Mouse (Mus musculus): ENCODE results near the gene Srsx. TPM values are rescaled to one million over a fixed set of nuclear protein-coding genes. Genes with fewer than 3 reads are reported as not detected.
"Not testable (repeated sequence)": the region's sequence is repeated elsewhere in the genome, so short reads cannot be mapped to it uniquely, and the experiment has no call there.

Gene Srsx
- polyA plus RNA-seq (2015; fragmentation: Nextera tagmentation; extraction: Ambion mirVana): not detected in 2 replicates

DNA sequence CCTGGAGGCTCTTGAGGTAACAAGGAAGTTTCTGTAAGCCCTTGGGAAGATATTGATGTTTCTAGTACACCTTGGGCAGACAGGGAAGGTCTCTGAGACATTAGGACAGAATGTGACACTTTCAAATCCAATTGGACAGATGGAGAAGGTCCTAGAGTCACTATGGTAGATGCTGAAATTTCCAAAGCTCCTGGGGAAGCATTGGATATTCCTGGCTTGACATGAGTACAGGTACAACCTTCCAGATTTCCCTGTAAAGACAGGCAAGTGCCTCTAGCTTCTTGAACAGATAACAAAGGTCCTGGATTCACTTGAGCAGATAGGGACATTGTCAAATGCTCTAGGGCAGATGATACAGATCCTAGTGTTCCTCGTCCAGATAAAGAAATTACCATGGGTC, at the start of gene Srsx:
Gene Srsx (minus strand): TSS at position 101 of the 400 bp plus-strand sequence.
- H3K9ac ChIP-seq (ENCODE audit: low read depth, low read length); H3K36me3 ChIP-seq (ENCODE audit: control insufficient read depth, insufficient read depth, low read length); H3K27ac ChIP-seq (ENCODE audit: low read length); H3K27me3 ChIP-seq (ENCODE audit: control insufficient read depth, insufficient read depth, low read depth, low read length); H3K4me1 ChIP-seq (ENCODE audit: control insufficient read depth, insufficient read depth, low read length); H3K9me3 ChIP-seq (replicated peaks; ENCODE audit: control insufficient read depth, low read length, poor library complexity, severe bottlenecking); H3K4me2 ChIP-seq (ENCODE audit: low read length); ATAC-seq; H3K4me3 ChIP-seq (ENCODE audit: low read depth, low read length): not testable (repeated sequence)
- WGBS: no CpG with 5 or more reads among the region's 1 CpGs

DNA sequence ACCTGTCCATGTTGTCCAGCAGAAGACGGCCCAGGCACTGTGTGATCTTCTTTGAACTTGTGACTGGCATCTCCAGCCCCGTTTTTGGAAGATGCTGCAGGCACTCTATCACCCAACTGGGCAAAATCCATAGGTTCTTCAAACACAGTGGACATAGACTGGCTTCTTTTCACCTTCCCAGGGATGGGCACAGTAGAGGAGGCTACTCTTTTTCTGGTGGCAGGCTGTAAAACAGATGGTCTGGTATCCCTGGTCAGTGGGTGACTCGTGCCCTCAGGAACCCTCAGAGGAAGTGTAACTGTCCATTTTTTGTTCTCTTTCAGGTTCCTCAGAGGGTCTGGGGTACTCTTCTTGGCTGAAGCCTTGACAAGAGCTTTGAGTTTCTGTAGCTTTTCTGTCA, 24.5 kb upstream of the Srsx start, which contains the start of gene Gm17577:
Gene Gm17577 (minus strand): TSS at position 101 of the 400 bp plus-strand sequence.
- H3K4me2 ChIP-seq (ENCODE audit: low read length); H3K4me3 ChIP-seq (ENCODE audit: low read depth, low read length); H3K9me3 ChIP-seq (replicated peaks; ENCODE audit: control insufficient read depth, low read length, poor library complexity, severe bottlenecking); ATAC-seq; H3K9ac ChIP-seq (ENCODE audit: low read depth, low read length); H3K27me3 ChIP-seq (ENCODE audit: control insufficient read depth, insufficient read depth, low read depth, low read length); H3K36me3 ChIP-seq (ENCODE audit: control insufficient read depth, insufficient read depth, low read length); H3K4me1 ChIP-seq (ENCODE audit: control insufficient read depth, insufficient read depth, low read length); H3K27ac ChIP-seq (ENCODE audit: low read length): not testable (repeated sequence)
- WGBS: no CpG with 5 or more reads among the region's 3 CpGs

Other genes starting within 250 kb of the Srsx start
- gene Gm17521, start 192.8 kb downstream of the Srsx start, polyA plus RNA-seq (2015; fragmentation: Nextera tagmentation; extraction: Ambion mirVana): not detected in 2 replicates
- gene Cldn34c1, start 119.0 kb downstream of the Srsx start, polyA plus RNA-seq (2015; fragmentation: Nextera tagmentation; extraction: Ambion mirVana): 29.5 and 34.2 TPM in 2 replicates
- gene Gm17577, start 24.4 kb upstream of the Srsx start, polyA plus RNA-seq (2015; fragmentation: Nextera tagmentation; extraction: Ambion mirVana): not detected in 2 replicates